Mouse (Mus musculus) hindbrain, embryonic 16.5 days (tissue): Measurements from ENCODE around the gene AI661453. TPM values are rescaled to one million over a fixed set of nuclear protein-coding genes. Genes with fewer than 3 reads are reported as not detected.

Source experiments
- ATAC-seq: fragments of 200-750 bp; cut with Nextera tagmentation; 2 replicates; pipeline ENCODE4 v1.8.0; 2017; ENCODE audit warnings: moderate TSS enrichment, moderate library complexity
- H3K27ac ChIP-seq: fragments of 300-500 bp; sonication (generic); 2 replicates; pipeline ENCODE4 v1.5.1; 2014; ENCODE audit warnings: low read depth, mild to moderate bottlenecking, control low read depth, low read length, moderate library complexity
- H3K27me3 ChIP-seq: fragments of 300-500 bp; sonication (generic); replicated peaks from 2 replicates; pipeline ENCODE4 v1.6.1; 2014; ENCODE audit warnings: low read length; ENCODE audit not compliant: control insufficient read depth, insufficient read depth
- H3K36me3 ChIP-seq: fragments of 300-500 bp; sonication (generic); 2 replicates; pipeline ENCODE4 v1.6.1; 2014; ENCODE audit warnings: mild to moderate bottlenecking, low read length, moderate library complexity, mixed read lengths; ENCODE audit not compliant: control insufficient read depth, insufficient read depth
- H3K4me1 ChIP-seq: fragments of 300-500 bp; sonication (generic); 2 replicates; pipeline ENCODE4 v1.6.1; 2014; ENCODE audit warnings: low read depth, low read length; ENCODE audit not compliant: control insufficient read depth, insufficient read depth
- H3K4me2 ChIP-seq: fragments of 300-500 bp; sonication (generic); 2 replicates; pipeline ENCODE4 v1.6.1; 2014; ENCODE audit warnings: mild to moderate bottlenecking, low read length, control low read depth, moderate library complexity
- H3K4me3 ChIP-seq: fragments of 300-500 bp; sonication (generic); 2 replicates; pipeline ENCODE4 v1.5.1; 2014; ENCODE audit warnings: mild to moderate bottlenecking, low read length, control low read depth, moderate library complexity
- H3K9ac ChIP-seq: fragments of 300-500 bp; sonication (generic); 2 replicates; pipeline ENCODE4 v1.6.1; 2014; ENCODE audit warnings: low read depth, mild to moderate bottlenecking, control low read depth, low read length, moderate library complexity
- H3K9me3 ChIP-seq: fragments of 300-500 bp; sonication (generic); 2 replicates; pipeline ENCODE4 v1.6.1; 2014; ENCODE audit warnings: mild to moderate bottlenecking, low read length, moderate library complexity; ENCODE audit not compliant: control insufficient read depth
- WGBS: fragments of 180-500 bp; shearing (Covaris S2); extraction: QIAGEN DNeasy Blood & Tissue Kit; methylation state at CpG from one replicate; pipeline ENCODE4 v1.1.7; 2014; 5-methylcytosine and 5-hydroxymethylcytosine counted together
- polyA plus RNA-seq: library from polyadenylated mRNA; unstranded; fragments of >200 nt; fragmentation: Nextera tagmentation; extraction: Ambion mirVana; gene quantifications from 2 replicates; pipeline ENCODE4 v1.2.1, GENCODE M21; 2015

AI661453 gene
- polyA plus RNA-seq, 1 experiment from 2014 or later: 0.11 TPM

DNA sequence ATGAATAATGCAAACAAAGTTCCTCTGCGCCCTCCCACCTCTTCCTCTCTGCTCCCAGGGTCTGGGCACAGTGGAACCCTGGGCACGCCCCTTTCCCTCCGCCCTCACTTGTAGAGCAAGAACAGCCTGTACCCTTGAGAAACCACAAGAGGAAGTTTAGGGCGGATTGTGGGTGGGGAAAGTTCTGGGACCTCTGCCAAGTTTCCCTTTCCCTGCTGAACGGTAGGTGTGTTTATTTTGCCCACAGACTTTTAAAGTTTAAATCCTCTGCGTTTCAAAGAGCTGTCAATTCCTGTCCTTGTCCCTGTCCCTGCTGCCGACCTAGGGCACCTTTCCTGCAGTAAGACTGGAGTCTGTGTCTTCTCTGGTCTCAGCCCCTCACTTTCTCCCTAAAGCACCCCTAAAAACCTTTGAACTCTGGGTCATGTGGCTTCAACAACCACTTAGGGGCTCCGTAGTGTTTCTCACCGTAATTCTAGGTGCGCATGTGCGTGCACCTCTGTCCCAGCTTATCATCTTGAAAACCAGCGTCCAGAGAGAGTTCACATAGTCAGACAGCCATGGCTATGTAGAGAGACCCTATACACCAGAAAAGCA, 71.7 kb downstream of the AI661453 start:
- Histone ChIP-seq H3K27ac (peak overlapping the region; percentile 51; the same call in 1 of the 2 replicates), H3K4me2 (peak overlapping the region; percentile 28), H3K27me3 (no peaks in the 10 kb centered on the region)

DNA sequence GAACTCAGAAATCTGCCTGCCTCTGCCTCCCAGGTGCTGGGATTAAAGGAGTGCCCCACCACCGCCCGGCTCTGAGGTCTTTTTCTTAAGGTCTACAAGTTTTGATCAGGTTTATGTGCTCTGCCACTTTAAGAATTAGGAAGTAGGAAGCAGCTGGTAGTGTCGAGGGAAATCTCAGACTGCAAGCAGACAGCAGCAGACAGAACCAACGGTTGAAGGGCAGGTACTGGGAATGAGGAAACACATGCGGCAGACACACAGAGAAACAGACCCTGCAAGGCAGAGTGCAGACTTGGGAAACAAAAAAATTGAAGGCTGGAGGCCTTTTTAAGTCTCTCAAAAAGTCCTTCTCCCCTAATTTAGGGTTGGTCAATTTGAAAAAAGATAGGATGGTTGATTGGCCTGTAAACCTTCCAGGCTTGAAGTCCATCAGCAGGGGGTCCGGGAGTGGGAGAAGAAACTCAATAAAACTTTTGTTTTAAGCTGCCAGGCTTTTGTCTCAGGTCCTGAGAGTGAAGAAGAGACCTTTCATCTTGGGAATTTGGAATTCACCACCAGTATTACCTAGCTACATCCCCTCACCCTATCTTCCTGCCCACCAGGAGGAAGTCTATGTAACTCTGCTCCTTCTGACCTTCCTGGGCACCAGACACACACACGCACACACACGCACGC, 72.8 kb downstream of the AI661453 start:
- Histone ChIP-seq H3K27me3 (no peaks in the 10 kb centered on the region), H3K9ac (no peak overlapping the region), H3K4me2 (no peak overlapping the region), H3K27ac (no peak overlapping the region; the same call in 1 of the 2 replicates), H3K4me1 (peaks cover 11% of the 10 kb centered on the region; the same call in 1 of the 2 replicates), H3K9me3 (no peaks in the 10 kb centered on the region), H3K36me3 (no peaks in the 10 kb centered on the region), H3K4me3 (no peak overlapping the region)
- ATAC-seq: no peak
- 61% methylated on average over 9 of the region's 9 CpGs for WGBS

More for the DNA sequence above, 71.7 kb downstream of the AI661453 start:
- Histone ChIP-seq H3K4me1 (peaks cover 11% of the 10 kb centered on the region; the same call in 1 of the 2 replicates), H3K9ac (no peak overlapping the region), H3K4me3 (no peak overlapping the region), H3K9me3 (no peaks in the 10 kb centered on the region), H3K36me3 (no peaks in the 10 kb centered on the region)
- WGBS: 46% methylated on average over 12 of the region's 12 CpGs
- ATAC-seq: no peak

DNA sequence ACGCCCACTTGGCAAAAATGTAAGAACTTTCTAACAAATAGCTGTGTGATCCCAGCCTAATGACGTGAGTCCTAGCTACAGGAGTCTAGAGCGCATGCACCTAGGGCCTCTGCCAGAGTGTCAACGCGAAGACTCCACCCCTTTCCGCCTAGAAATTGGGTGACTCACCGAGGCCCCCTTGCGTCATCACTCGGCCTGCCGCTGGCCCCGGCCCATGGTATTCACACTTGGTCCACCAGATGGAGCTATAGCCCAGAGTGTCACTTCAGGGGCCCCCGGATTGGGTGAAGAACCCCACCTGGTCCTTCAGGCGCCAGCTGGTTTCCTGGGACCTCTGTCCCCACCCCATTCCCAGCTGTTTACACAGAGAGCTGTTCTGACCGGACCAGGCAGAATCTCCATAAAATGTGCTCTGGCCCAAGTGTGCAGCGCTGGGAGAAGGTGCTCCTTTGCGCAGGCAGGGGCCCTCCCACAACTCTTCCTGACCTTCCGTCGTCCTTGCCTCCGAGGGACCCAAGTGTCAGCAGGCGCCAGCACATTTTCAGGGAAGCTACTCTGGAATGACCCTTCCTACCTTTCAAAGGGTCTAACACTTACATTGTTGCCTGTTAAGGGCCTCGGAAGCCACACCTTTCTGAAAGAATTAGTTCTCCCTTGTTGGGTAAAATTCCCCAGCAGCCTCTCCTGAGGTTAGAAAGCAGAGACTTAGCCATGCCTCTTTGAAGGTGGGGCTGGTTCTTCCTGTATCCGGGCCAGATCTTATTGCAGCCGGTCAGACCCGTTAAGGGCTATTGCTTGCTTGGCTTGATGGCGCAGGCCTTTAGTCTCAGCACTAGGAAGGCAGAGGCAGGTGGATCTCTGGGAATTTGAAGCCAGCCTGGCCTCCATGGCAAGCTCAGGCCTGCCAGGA, 75.0 kb downstream of the AI661453 start:
- Histone ChIP-seq H3K4me2 (peak overlapping the region; percentile 45), H3K4me1 (peaks cover 3% of the 10 kb centered on the region; the same call in 1 of the 2 replicates), H3K9me3 (no peaks in the 10 kb centered on the region), H3K36me3 (no peaks in the 10 kb centered on the region), H3K27me3 (no peaks in the 10 kb centered on the region), H3K9ac (peak overlapping the region; percentile 20), H3K4me3 (no peak overlapping the region), H3K27ac (peak overlapping the region; percentile 51; the same call in 1 of the 2 replicates)
- 18% methylated on average over 24 of the region's 25 CpGs for WGBS
- peak; percentile 89 for ATAC-seq

DNA sequence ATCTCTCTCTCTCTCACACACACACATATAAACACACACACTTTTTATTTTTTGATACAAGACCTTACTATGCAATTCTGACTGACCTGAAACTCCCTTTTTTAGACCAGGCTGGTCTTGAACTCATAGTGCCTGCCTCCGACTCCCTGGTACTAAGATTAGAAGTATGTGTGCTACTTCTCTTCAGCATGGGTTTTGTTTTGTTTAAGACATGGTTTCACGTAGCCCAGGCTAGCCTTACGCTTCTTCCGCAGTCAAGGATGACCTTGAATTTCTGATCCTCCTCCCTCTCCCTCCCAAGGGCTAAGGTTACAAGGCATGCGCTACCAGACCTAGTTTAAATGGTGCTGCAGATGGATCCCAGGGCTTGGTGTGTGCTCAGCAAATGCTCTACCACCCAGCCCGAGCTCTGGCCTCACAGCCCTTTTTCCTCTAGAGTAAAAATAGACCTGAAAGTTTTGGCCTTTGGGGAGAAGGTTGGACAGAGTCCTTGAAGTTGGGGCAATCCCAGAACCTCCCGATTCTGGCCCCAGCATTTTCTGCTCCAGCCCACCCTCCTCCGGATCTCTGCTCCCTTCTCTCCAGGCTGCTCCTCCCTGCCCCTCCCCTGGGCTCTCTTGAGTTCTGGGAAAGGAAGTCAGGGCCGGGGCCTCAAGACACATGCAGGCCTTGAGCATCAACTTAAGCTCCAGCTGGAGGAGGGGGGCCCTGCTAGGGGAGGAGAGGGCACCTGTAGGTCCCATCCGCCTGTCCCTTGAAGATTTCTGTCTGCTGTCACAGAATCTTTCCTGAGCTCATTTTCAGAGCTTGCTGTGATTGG, 76.8 kb downstream of the AI661453 start:
- 76% methylated on average over 10 of the region's 10 CpGs for WGBS

DNA sequence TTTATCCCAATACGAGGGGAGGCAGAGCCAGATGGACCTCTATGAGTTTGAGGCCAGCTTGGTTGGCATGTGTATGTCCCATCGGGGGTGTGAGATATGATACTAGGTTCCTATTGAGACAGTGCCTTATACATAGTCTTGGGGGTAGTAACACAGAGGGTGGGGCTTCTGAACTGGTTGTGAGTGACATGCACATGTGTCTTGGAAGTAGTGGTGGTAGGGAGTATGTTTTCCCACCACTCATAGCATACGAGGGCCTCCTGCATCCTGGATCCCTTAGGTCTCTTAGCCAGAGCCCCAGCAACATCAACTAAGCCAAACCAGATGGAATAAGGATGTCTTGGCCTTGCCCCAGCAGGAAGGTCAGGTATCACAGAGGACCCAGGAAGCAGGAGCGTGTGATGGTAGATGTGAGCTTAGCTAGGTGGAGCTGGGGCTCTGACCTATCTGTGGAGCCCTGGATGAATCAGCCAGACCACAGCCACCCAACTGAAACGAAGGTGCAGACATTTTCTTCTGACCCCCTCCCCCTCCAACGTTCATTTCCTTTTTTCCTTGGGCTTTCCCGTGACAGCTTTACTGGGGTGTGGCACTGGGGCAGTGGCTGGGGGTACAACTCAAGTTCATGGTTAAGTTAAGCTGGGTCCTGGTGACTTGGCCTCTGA, 78.9 kb downstream of the AI661453 start:
- Histone ChIP-seq H3K9me3 (no peaks in the 10 kb centered on the region), H3K4me1 (peaks cover 3% of the 10 kb centered on the region; the same call in 1 of the 2 replicates), H3K9ac (no peak overlapping the region), H3K36me3 (no peaks in the 10 kb centered on the region), H3K4me3 (no peak overlapping the region), H3K27ac (no peak overlapping the region), H3K4me2 (no peak overlapping the region), H3K27me3 (no peaks in the 10 kb centered on the region)
- 80% methylated on average over 7 of the region's 7 CpGs for WGBS
- no peak for ATAC-seq

More for the DNA sequence above, 76.8 kb downstream of the AI661453 start:
- ATAC-seq: no peak
- H3K4me2 ChIP-seq: no peak overlapping the region
- H3K36me3 ChIP-seq: no peaks in the 10 kb centered on the region
- no peak overlapping the region; the same call in 1 of the 2 replicates for H3K9ac ChIP-seq
- H3K4me3 ChIP-seq: no peak overlapping the region
- no peak overlapping the region for H3K27ac ChIP-seq
- H3K9me3 ChIP-seq: no peaks in the 10 kb centered on the region
- no peaks in the 10 kb centered on the region for H3K27me3 ChIP-seq
- H3K4me1 ChIP-seq: peaks cover 3% of the 10 kb centered on the region; the same call in 1 of the 2 replicates

DNA sequence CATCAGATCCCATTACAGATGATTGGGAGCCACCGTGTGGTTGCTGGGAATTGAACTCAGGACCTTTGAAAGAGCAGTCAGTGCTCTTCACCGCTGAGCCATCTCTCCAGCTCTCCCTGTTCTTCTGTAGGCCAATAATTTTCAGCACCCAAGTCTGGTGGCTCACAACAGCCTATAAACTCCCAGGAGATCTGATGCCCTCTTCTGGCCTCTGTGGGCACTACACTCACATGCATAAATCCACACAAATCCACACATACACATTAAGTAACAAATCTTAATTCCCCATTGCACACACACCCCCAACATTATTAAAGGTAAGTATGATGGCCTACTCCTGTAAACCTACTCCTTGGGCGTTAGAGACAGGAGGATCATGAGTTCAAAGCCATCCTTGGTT, 79.8 kb downstream of the AI661453 start:
- WGBS: 97% methylated on average over 3 of the region's 3 CpGs
- no peak overlapping the region for H3K4me2 ChIP-seq

DNA sequence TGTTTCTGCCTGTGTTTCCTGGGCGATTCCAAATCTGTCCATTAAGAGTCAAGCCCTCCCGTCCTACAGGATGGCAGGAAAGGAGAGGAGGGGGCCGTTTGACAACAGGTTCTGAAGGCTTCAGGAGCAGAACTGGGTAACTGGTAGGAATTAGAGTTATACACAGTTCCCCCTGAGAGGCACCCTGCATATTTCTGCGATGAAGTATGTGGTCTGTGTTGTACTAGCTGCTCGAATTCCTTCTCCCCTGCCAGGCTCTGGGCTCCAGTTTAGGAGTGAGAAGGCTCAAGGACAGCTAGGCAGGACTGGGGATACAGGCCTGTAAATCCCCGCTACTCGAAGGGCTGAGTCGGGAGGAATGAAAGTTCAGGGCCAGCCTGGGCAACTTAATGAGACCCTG, 81.8 kb downstream of the AI661453 start:
- WGBS: 34% methylated on average over 8 of the region's 8 CpGs
- H3K36me3 ChIP-seq: no peaks in the 10 kb centered on the region
- H3K27me3 ChIP-seq: no peaks in the 10 kb centered on the region
- H3K4me1 ChIP-seq: peaks cover 12% of the 10 kb centered on the region
- H3K27ac ChIP-seq: no peak overlapping the region; the same call in 1 of the 2 replicates
- H3K9me3 ChIP-seq: no peaks in the 10 kb centered on the region
- H3K4me3 ChIP-seq: no peak overlapping the region
- H3K4me2 ChIP-seq: no peak overlapping the region
- H3K9ac ChIP-seq: no peak overlapping the region
- ATAC-seq: no peak

More for the DNA sequence above, 79.8 kb downstream of the AI661453 start:
- ATAC-seq: no peak
- Histone ChIP-seq H3K9ac (no peak overlapping the region), H3K36me3 (no peaks in the 10 kb centered on the region), H3K27me3 (no peaks in the 10 kb centered on the region), H3K9me3 (no peaks in the 10 kb centered on the region), H3K27ac (no peak overlapping the region), H3K4me3 (no peak overlapping the region), H3K4me1 (peaks cover 3% of the 10 kb centered on the region; the same call in 1 of the 2 replicates)
